Mouse (Mus musculus): ENCODE measurements around the gene D3Ertd254e. TPM values are rescaled to one million over a fixed set of nuclear protein-coding genes. Genes with fewer than 3 reads are reported as not detected.
"Not testable (repeated sequence)": the region's sequence is repeated elsewhere in the genome, so short reads cannot be mapped to it uniquely, and the experiment has no call there.

The D3Ertd254e gene
- total RNA-seq (2021): 1 to 10 TPM; 5.1 to 9.1 TPM
- long read RNA-seq, experiment 1, full-length matches to known transcripts: 3 of 3 reads
- long read RNA-seq, experiment 1, partial matches to known transcripts: 0 of 3 reads
- long read RNA-seq, experiment 1, other reads (novel, unspliced or antisense): 0 of 3 reads
- long read RNA-seq, experiment 2, full-length matches to known transcripts: 3 of 3 reads
- long read RNA-seq, experiment 2, partial matches to known transcripts: 0 of 3 reads
- long read RNA-seq, experiment 2, other reads (novel, unspliced or antisense): 0 of 3 reads

DNA sequence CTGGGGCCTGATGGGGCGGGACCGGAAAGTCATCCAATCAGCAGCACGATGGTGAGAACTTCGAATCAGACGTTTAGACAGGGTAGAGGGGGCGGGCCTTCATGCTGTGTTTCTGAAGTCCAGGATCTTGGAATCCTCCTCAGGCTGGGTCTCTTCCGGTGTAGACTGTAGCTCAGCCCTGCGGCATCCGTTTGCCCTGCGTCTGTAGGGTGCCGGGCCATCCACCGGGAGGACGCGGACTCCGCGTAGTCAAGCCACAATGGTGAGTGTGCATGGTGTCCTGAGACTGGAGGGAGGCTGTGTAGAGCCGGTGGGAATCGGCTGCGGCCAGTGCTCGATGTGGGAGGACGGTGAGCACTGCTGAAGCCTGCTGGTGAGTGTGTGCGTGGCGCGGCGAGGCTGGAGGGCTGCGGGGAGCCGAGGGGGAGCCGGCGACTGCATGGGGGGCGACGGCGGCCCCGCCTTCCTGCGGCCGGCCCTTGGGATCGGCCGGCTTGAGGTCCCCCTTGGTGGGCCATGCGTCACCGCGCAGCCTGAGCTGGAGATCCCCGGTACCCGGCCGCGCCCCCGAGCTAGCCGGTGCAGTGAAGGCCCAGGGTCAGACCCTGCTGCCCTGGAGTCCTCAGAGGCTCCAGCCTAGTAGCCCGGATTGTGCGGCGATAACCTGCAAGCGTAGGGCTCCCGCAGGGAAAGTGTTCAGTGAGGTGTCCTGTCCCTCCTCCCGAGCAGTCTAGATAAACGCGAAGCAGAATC, at the start of gene D3Ertd254e:
D3Ertd254e (plus strand) TSS at position 84 of the 753 bp plus-strand sequence.
- DNase-seq: peak; percentile 92

DNA sequence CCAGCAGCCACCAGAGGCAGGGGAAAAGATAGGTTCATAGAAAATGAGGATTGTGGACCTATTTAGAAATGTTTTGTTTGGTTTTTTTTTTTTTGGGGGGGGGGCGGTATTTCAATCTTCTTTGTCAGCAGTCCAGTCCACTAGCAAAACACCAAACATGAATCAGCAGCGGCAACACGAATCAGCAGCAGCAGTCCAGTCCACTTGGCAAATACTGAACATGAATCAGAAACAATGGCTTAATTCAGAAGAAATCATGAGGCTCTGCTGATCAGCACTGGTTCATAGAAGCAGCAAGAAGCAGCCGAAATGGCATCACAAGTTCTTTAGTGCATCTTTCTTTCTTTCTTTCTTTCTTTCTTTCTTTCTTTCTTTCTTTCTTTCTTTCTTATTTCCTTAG, 34.7 kb upstream of the D3Ertd254e start:
- no peak for DNase-seq

DNA sequence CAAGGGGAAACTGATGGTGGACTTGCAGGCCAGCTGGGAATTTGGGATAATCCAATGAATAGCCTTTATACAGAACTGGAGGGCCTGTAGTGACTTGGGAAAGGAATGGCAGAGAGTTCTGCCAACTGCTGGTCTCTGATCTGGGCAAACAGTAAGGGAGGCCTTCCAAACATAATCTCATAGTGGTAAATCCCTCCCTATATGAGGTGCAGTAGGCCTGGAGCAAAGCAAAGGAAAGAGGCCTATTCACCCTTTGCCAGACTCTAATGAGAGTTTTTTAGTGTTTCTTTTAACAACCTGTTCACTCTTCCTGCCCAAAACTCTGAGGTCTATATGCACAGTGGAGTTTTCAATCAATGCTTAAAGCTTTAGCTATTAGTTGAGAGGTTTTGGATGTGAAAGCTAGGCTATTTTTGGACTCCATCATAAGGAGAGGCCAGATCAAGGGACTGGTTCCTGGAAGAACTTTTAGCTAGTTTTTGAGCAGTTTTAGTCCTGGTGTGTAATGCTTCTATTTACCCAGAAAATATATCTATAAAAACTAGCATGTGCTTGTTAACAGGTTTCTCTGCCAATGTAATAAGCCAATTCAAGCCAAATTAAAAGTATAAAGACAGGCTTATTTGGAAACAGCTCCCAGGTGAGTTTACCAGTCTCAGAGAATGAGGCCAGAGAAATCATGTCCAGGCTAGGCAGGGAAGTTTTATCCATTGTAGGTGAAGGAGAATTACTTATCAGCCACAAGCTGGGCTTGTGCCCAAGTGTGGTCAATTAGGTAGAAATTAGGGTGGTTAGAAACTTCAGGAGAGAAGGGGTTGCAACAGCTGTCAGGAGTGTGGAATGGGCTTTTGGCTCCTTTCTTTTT, 30.9 kb upstream of the D3Ertd254e start:
- no peak for DNase-seq

DNA sequence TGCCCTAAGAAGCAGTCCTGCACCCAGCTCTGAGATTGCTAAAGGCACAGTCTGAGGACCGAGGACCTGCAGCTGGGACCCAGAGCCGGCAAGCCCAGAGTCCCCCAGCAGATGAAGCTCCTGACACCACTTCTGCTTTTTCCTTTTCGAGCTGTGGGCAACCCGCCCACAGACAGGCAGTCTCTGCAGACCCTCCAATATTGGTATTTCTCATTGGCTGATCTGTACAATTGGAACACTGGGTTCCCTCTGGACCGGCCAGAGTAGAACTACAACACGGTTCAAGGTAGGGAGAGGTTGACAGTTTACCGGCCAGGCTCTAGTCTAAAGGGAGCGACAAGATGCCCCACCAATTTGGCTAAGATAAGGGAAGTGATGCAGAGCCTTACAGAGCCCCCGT, 24.6 kb upstream of the D3Ertd254e start:
- DNase-seq: not testable (repeated sequence)

DNA sequence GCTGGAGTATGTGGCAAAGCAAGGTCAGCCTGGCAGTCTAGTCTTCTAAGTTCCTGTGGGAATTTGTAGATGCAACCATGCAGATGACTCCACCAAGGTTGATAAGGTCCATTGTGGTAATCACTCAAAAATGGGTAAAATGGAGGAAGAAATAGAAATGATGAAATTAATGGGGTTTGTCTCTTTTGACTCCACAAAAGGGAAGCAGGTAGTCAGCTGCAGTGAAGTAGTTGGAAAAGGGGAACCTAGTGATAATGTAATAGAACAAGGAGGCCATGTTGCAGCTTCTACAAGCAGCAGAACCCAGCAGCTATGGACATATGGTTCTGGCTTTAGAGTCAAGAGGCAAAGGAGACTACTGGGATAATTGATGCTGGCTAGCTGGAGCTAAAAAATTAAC, 14.7 kb upstream of the D3Ertd254e start:
- no peak for DNase-seq

DNA sequence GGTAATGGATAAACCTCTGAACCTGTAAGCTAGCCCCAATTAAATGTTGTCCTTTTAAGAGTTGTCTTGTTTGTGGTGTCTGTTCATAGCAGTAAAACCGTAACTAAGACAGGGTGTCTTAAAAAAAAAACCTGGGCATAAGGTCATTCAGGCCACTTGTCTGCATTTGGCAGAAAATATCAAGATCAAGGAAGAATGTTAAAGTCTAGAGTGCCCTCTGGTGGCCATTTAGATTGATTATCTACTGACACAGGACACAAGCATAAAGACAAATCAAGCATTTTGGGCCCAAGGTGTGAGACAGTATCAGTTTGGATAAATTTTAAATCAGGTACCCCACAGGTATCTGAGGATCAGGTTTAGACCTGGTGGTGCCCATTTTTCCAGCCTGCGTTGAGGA, 13.3 kb upstream of the D3Ertd254e start:
- DNase-seq: peak; percentile 29

DNA sequence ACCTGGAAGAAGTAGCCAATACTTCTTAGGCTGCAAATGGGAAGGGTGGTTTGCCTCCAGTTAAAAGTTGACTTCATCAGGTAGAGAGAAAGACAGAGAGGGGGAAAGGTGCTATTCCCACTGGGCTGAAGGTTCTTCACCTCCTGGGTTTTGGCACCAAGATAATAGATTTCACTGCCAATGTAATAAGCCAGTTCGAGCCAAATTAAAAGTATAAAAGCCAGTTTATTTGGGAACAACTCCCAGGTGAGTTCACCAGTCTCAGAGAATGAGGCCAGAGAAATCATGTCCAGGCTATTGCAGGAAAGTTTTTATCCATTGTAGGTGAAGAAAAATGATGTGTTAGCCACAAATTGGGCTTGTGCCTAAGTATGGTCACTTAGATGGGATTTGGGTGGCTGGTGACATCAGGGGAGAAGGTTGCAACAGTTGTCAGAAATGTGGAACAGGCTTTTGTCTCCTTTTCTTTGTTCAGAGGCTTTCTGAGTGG, 12.6 kb upstream of the D3Ertd254e start:
- DNase-seq: no peak

DNA sequence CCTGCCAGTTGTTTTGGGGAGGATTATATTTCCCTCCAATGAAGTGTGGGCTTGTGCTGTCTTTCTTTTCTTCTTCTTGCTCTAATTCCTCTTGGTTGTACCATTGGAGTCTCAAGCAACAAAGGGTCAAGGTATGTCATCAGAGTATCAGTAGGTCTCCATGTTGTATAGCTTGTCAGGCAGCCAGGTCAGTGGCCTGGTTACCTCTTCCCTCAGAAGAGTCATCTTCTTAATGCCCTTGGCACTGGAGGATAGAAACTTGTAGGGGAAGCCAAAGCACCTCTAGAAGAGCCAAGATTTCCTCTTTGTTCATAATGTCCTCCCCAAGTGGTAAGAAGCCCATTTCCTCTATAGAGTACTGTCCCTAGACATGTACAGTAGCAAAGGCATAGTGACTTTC, 11.8 kb upstream of the D3Ertd254e start:
- DNase-seq: no peak

DNA sequence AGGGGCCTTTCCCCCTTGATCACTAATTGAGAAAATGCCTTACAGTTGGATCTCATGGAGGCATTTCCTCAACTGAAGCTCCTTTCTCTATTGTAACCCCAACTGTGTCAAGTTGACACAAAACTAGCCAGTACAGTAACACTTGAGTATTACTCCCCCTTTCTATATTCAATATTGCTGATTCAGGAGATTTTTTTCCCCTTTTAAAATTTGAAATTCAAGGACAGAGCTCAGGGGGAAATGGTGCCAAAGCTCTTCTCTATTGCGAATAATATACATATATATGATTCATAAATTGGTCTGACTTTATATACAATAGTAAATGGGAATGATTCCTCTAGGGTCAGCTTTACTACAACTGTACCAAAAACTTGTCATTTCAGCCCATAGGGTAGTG, 282 bp upstream of the D3Ertd254e start:
- no peak for DNase-seq

DNA sequence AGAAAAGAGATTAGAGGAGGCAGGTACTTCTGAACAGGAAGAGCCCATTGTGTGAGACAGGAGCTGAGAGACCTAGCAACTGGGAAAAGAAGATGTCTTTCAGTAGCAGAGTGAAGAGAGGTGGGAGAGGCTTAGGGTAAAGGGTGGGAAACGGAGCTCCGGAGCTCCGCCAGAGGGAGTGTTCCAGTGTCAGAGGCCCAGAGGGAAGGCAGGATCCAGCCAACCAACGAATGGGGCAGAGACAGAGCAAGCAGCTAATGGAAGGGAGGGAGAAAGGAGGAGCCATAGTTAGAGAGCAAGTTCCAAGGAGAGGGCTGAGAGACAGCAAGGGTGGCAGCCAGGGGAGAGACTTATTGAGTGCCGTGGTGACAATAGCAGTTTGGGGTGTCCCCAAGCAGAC, 4.5 kb downstream of the D3Ertd254e start:
- DNase-seq: no peak

DNA sequence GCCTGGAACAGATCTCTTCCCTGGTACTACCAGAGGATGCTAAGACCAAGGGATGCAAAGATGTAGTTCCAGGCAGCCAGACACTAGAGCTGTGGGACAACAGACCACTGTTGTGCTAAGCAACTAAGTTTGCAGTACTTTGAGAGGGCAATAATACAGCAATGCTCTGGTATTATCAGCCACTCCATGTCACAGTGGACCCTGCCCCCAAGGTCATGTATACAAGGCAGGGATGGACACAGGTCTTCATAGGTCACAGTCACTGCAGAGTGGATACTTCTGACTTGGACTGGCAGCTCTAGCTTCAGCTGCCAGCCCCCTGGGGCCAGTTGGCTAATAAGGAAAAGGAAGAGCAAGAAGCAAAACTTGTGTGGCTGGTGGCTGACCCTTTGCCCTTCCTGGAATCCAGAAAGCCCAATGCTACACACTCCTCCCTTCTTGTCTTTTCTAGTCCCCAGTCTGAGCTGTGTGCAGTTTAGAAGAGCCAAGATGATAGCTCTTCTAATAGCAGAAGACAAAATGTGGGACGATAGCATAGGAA, 19.9 kb downstream of the D3Ertd254e start:
- peak; percentile 51 for DNase-seq

DNA sequence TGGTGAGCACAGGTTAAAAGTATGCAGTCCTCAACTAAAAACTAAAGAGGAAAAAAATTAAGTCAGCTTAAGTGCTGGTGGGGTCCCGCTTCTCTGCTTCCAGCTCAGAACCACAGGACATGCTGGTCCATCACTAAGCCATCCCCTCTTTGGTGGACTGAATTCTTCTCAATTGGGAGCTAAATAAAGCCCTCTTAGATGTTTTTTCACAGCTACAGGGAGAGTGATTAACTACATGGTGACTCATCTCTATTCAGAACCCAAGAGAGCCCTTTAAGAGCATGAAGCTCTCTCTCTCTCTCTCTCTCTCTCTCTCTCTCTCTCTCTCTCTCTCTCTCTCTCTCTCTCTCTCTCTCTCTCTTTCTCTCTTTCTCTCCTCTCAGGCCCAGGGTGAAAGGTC, 20.5 kb downstream of the D3Ertd254e start:
- DNase-seq: no peak

DNA sequence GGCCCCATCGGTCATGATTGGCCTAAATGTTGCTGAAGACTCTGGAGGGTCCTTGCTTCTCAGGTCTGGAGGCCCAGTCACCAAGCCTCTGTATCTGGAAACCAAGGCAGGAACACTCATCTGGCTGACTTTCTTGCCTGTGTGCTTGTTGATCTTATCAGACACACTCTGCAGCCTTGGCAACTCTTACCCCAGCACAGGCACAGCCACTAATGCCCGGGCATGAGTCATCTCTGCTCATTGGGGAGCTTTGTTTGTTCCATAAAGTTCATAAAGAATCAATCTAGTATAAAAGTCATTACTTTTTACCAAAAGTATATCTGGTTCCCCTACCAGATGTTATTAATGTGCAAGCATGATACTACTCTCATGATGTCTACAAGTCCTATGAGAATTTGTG, 22.9 kb downstream of the D3Ertd254e start:
- DNase-seq: peak; percentile 37

DNA sequence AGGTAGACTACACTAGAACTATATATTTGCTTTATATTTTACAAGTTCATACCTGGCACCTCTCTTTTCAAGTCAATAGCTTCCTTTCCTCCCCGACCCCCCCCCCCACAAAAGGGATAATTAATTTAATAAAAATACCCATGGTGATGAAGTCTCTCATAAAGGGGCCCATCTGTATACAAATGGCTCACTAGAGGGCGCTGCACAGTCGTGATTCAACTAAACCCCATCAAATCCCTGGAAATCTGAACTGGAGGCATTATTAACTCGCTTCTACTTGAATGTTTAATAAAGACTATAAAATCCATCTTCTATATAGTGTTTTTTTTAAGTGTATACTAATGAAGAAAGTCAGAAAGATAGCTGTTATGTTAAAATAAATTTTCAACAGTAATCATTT, 30.7 kb downstream of the D3Ertd254e start:
- peak; percentile 68 for DNase-seq

DNA sequence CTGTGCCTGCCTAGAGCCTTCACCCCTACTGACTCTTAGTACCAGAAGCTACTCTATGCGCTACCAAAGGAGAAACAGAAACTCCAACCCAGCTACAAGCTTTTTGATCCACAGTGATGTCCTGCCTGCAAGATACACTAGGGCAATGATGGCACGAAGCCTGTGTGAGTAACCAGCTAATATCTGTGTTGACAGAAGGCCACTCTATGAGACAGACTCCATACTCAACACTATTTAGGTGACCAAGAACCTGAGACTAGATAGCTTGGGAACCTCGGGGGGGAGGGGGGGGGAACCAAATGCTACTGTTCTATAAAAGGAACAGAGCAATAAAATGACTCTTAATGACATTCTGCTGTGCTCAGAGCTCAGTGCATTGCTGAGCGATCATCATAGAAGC, 35.7 kb downstream of the D3Ertd254e start:
- DNase-seq: no peak

DNA sequence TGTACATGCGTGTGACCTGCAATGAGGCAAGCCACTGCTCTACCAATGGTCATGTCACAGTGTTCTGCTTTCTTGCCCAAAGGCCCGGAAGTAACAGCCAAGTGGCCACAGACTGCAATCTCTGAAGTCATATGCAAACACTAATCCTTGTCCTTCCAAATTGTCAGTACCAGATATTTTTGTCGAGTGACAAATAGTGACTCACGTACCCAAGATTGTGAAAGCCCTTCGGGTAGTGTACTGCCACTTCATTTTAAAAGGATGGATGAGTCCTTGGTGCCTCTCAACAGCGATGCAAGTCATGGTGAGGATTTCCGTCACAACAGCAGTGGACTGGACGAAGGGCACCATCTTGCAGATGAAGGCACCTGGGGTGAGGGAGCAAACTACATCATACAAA, 38.4 kb downstream of the D3Ertd254e start:
- DNase-seq: peak; percentile 12

DNA sequence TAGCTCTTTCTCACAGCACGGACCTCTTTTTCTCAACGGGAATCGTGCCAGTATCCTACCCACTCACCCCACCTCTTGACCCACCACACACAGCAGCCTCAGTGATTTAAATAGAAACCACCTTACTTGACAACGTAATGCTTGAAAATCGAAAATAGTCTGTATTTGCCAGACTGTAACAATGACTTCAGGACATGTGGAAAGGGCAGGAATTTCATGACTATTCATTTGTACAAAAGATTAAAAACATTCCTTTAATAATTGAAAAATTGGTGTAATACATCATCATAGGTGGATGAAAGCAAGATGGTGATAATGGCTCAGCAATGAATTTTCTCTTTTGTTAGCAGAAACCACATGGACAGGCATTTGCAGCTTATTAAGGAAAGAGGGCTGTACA, 50.3 kb downstream of the D3Ertd254e start:
- DNase-seq: no peak

DNA sequence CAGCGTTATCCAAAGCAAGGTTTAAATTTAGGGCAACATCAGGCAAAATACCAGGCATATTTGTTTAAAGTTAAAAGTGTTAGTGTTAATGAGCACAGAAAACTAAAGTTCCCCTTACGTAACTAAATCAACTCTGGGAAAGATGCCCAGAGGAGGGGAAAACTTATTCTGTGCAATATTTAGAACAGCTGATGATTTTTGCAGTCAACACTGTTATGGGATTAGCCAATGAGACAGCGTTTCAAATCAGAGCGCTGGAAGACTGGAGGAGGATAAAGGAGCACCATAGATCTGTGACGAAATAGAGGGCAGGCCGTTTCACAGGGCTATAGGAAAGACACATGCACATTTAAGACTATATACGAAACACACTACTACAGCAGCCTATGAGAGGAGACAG, 52.1 kb downstream of the D3Ertd254e start:
- no peak for DNase-seq

DNA sequence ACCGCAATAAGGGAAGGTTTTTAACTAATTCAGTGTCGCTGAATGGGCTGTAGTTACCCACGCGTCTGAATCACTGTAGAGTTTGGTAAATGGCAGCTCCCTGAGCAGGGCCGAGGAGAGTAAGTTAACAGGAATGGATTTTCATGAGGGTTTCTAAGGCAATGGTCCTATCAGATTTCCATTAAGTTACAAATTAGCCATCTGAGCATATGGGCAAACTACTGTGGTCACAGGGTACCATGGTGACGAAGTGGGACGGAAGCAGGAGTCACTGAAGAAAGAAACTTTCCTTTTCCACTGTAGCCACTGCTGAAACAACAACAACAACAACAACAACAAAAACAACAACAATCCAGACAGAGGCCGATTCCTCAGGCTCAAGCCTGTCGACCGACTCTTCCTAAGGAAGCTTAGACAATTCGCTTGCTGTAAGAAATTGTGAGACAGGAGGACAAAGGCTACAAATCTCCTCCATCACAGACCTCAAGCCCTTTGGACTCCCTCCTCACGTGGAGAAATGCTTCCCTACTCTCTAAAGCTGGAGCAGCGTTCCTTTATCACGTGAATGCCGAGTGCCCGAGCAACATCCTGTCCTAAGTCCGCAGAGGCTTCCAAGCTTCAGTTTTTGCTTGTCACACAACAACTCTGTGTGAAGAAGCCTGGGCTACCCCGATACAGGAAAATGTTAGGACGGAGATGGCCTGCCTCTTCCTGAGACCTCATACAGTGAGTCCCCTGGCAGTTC, 56.9 kb downstream of the D3Ertd254e start:
- DNase-seq: no peak

DNA sequence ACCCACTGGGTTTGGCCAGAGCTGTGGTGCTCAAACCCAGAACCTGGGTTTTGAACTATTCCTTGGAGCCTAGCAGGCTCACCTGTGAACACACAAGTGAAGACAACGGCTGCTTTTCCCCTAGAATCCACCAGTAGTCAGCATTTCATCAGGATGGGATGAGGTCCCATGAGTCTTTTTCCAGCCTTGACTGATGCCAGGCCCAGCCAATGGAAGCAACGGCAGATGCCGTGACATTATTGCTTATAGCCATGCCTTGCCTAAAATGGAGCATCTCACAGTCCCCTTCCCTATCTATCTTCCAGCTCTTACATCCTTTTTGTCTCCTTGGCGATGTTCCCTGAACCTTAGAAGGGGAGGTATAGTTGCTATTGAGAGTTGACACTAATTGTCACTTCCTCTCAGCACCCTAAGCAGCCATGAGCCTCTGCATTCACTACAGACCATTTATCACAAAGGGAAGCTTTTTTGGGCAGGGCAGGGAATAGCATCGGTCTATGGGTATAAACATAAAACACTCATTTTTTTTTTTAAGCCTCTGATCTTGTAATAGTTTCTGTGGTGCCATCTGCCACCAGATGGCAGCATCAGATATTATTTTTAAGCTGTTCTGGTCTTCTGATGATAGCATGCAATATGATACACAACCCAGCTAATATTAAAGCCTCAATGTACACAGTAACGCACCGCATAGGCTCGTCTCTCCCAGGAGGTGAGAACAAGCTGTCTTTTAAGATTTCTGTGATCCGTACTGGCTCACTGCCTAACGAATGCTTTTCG, 59.1 kb downstream of the D3Ertd254e start:
- DNase-seq: peak; percentile 52

DNA sequence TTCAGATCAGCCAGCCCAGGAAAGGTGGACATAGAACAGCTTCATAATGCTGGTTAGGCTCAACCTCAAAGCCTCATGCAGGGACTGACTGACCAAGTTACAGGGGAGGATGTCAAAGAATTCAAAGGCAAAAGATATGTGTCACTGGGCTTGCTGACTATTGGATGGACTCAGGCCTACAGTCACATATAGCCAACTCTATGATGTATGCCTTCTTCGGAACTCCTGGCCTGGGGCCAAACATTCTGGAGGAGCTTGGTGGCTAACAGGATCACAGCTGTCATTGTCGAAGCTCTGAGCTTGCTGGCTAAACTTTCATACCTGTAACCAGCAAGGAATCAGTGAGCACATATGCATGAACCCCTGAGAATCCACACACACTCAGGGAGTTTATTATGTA, 60.1 kb downstream of the D3Ertd254e start:
- DNase-seq: no peak
